Mouse (Mus musculus): ENCODE results near the gene Pla2g4e.

GRCm38 (mm10) chr2:120141671-120142070, 103.5 kb downstream of the Pla2g4e start:
- TF ChIP-seq USF1 (IDR thresholded peaks at IDR 0.05; ENCODE audit: low read depth, low read length) = no peak
- no peak for TF ChIP-seq POLR2A (IDR thresholded peaks at IDR 0.05; ENCODE audit: control insufficient read depth in 1 of 2, insufficient read depth in 1 of 2, low read depth in 1 of 2, low read length in 2 of 2, poor library complexity in 1 of 2)
- no peak for TF ChIP-seq CTCF (IDR thresholded peaks at IDR 0.05 in 2 of 3, conservative IDR thresholded peaks at IDR 0.05 in 1 of 3; ENCODE audit: control insufficient read depth in 1 of 3, insufficient read depth in 1 of 3, low read depth in 2 of 3, low read length in 3 of 3, poor library complexity in 1 of 3, severe bottlenecking in 1 of 3)
- TF ChIP-seq ZNF384 (IDR thresholded peaks at IDR 0.05; ENCODE audit: low read depth, low read length) = no peak
- no peak for TF ChIP-seq TAL1 (IDR thresholded peaks at IDR 0.05; ENCODE audit: low read length)
- no peak for TF ChIP-seq SMC3 (IDR thresholded peaks at IDR 0.05; ENCODE audit: low read depth, low read length)
- no peak for TF ChIP-seq SIN3A (IDR thresholded peaks at IDR 0.05; ENCODE audit: low read length)
